Mouse (Mus musculus) kidney, embryonic 15.5 days (tissue): ENCODE data around the gene A730049H05Rik. TPM values are rescaled to one million over a fixed set of nuclear protein-coding genes. Genes with fewer than 3 reads are reported as not detected.

Experiments used
- ATAC-seq: fragments of 200-750 bp; cut with Nextera tagmentation; replicated peaks from 2 replicates; pipeline ENCODE4 v1.8.0; 2017; ENCODE audit warnings: moderate TSS enrichment; ENCODE audit not compliant: low FRiP score
- H3K27ac ChIP-seq: fragments of 300-500 bp; sonication (generic); 2 replicates; pipeline ENCODE4 v1.5.1; 2015; ENCODE audit warnings: mild to moderate bottlenecking, inconsistent platforms
- H3K27me3 ChIP-seq: fragments of 300-500 bp; sonication (generic); 2 replicates; pipeline ENCODE4 v1.6.1; 2015; ENCODE audit warnings: inconsistent platforms
- H3K36me3 ChIP-seq: fragments of 300-500 bp; sonication (generic); 2 replicates; pipeline ENCODE4 v1.6.1; 2015; ENCODE audit warnings: inconsistent platforms
- H3K4me1 ChIP-seq: fragments of 300-500 bp; sonication (generic); 2 replicates; pipeline ENCODE4 v1.6.1; 2015; ENCODE audit warnings: inconsistent platforms
- H3K4me2 ChIP-seq: fragments of 300-500 bp; sonication (generic); 2 replicates; pipeline ENCODE4 v1.6.1; 2015; ENCODE audit warnings: moderate library complexity, mild to moderate bottlenecking, inconsistent platforms
- H3K4me3 ChIP-seq: fragments of 300-500 bp; sonication (generic); replicated peaks from 2 replicates; pipeline ENCODE4 v1.5.1; 2015; ENCODE audit warnings: mild to moderate bottlenecking, inconsistent platforms
- H3K9ac ChIP-seq: fragments of 300-500 bp; sonication (generic); 2 replicates; pipeline ENCODE4 v1.6.1; 2015; ENCODE audit warnings: mild to moderate bottlenecking, inconsistent platforms
- H3K9me3 ChIP-seq: fragments of 300-500 bp; sonication (generic); replicated peaks from 2 replicates; pipeline ENCODE4 v1.6.1; 2016; ENCODE audit warnings: inconsistent platforms
- WGBS: fragments of 180-500 bp; shearing (Covaris S2); methylation state at CpG from one replicate; pipeline ENCODE4 v1.1.7; 2015; ENCODE audit warnings: mixed read lengths; 5-methylcytosine and 5-hydroxymethylcytosine counted together
- polyA plus RNA-seq: library from polyadenylated mRNA; unstranded; fragments of >200 nt; fragmentation: Nextera tagmentation; extraction: Ambion mirVana; gene quantifications from 2 replicates; pipeline ENCODE4 v1.2.1, GENCODE M21; 2015

Gene A730049H05Rik
- polyA plus RNA-seq, 1 experiment from 2014 or later = 1.9 TPM

- ATAC-seq = no peak
- Histone ChIP-seq H3K4me2 (no peak overlapping the region), H3K27ac (no peak overlapping the region), H3K9ac (no peak overlapping the region), H3K4me1 (no peaks in the 10 kb centered on the region; the same call in 1 of the 2 replicates), H3K27me3 (no peaks in the 10 kb centered on the region), H3K9me3 (no peaks in the 10 kb centered on the region), H3K36me3 (peaks cover 36% of the 10 kb centered on the region), H3K4me3 (no peak overlapping the region)
- 94% methylated on average over 2 of the region's 2 CpGs for WGBS
Observed at GRCm38 (mm10) chr6:92831106-92831505, 14.8 kb downstream of the A730049H05Rik start.

- Histone ChIP-seq H3K27me3 (no peaks in the 10 kb centered on the region), H3K9me3 (no peaks in the 10 kb centered on the region), H3K9ac (no peak overlapping the region), H3K4me1 (0 out of 2 replicates have a peak, but pooled peaks cover 2% of the 10 kb centered on the region), H3K36me3 (peaks cover 24% of the 10 kb centered on the region), H3K4me3 (no peak overlapping the region), H3K4me2 (no peak overlapping the region), H3K27ac (peak overlapping the region; percentile 43; the same call in 1 of the 2 replicates)
- ATAC-seq = no peak
- 18% methylated on average over 2 of the region's 2 CpGs for WGBS
Observed at GRCm38 (mm10) chr6:92842000-92842399, 25.7 kb downstream of the A730049H05Rik start.

GRCm38 (mm10) chr6:92843474-92843873 is 27.2 kb downstream of the A730049H05Rik start:
- H3K9ac ChIP-seq = no peak overlapping the region
- peaks cover 26% of the 10 kb centered on the region for H3K36me3 ChIP-seq
- no peak overlapping the region for H3K27ac ChIP-seq
- 91% methylated on average over 2 of the region's 2 CpGs for WGBS
- H3K4me1 ChIP-seq = 0 out of 2 replicates have a peak, but pooled peaks cover 2% of the 10 kb centered on the region
- no peak for ATAC-seq
- no peaks in the 10 kb centered on the region for H3K9me3 ChIP-seq
- no peaks in the 10 kb centered on the region for H3K27me3 ChIP-seq
- H3K4me2 ChIP-seq = no peak overlapping the region
- no peak overlapping the region for H3K4me3 ChIP-seq

- H3K4me2 ChIP-seq = no peak overlapping the region
- no peak overlapping the region for H3K4me3 ChIP-seq
- H3K27me3 ChIP-seq = no peaks in the 10 kb centered on the region
- ATAC-seq = no peak
- H3K36me3 ChIP-seq = peaks cover 39% of the 10 kb centered on the region
- H3K4me1 ChIP-seq = 0 out of 2 replicates have a peak, but pooled peaks cover 9% of the 10 kb centered on the region
- no peaks in the 10 kb centered on the region for H3K9me3 ChIP-seq
- 90% methylated on average over 8 of the region's 8 CpGs for WGBS
- H3K9ac ChIP-seq = no peak overlapping the region
- no peak overlapping the region for H3K27ac ChIP-seq
Observed at GRCm38 (mm10) chr6:92845898-92846297, 29.6 kb downstream of the A730049H05Rik start.

- Histone ChIP-seq H3K9ac (no peak overlapping the region), H3K4me2 (no peak overlapping the region), H3K27ac (no peak overlapping the region), H3K4me3 (no peak overlapping the region), H3K36me3 (peaks cover 39% of the 10 kb centered on the region), H3K9me3 (no peaks in the 10 kb centered on the region), H3K4me1 (0 out of 2 replicates have a peak, but pooled peaks cover 9% of the 10 kb centered on the region), H3K27me3 (no peaks in the 10 kb centered on the region)
- WGBS = 60% methylated on average over 4 of the region's 4 CpGs
- no peak for ATAC-seq
Observed at GRCm38 (mm10) chr6:92846614-92847013, 30.3 kb downstream of the A730049H05Rik start.

- WGBS = 89% methylated on average over 9 of the region's 9 CpGs
- Histone ChIP-seq H3K4me3 (no peak overlapping the region), H3K4me2 (no peak overlapping the region), H3K9me3 (no peaks in the 10 kb centered on the region), H3K27ac (0 out of 2 replicates have a peak overlapping the region, but pooled peaks have one; percentile 18), H3K36me3 (peaks cover 53% of the 10 kb centered on the region), H3K27me3 (no peaks in the 10 kb centered on the region), H3K9ac (no peak overlapping the region), H3K4me1 (0 out of 2 replicates have a peak, but pooled peaks cover 7% of the 10 kb centered on the region)
- ATAC-seq = no peak
Observed at GRCm38 (mm10) chr6:92849208-92849607, 32.9 kb downstream of the A730049H05Rik start.

GRCm38 (mm10) chr6:92850250-92850649 is 34.0 kb downstream of the A730049H05Rik start:
- Histone ChIP-seq H3K4me2 (no peak overlapping the region), H3K9me3 (no peaks in the 10 kb centered on the region), H3K4me1 (0 out of 2 replicates have a peak, but pooled peaks cover 7% of the 10 kb centered on the region), H3K4me3 (no peak overlapping the region), H3K27me3 (no peaks in the 10 kb centered on the region), H3K36me3 (peaks cover 55% of the 10 kb centered on the region), H3K27ac (peak overlapping the region; percentile 60), H3K9ac (no peak overlapping the region)
- WGBS = 55% methylated on average over 5 of the region's 5 CpGs
- ATAC-seq = peak; percentile 77

GRCm38 (mm10) chr6:92854873-92855272 is 38.6 kb downstream of the A730049H05Rik start:
- no peaks in the 10 kb centered on the region for H3K9me3 ChIP-seq
- H3K27me3 ChIP-seq = no peaks in the 10 kb centered on the region
- peaks cover 23% of the 10 kb centered on the region for H3K4me1 ChIP-seq
- no peak overlapping the region for H3K27ac ChIP-seq
- no peak overlapping the region for H3K4me2 ChIP-seq
- H3K36me3 ChIP-seq = peaks cover 65% of the 10 kb centered on the region
- H3K4me3 ChIP-seq = no peak overlapping the region
- WGBS = 86% methylated on average over 4 of the region's 4 CpGs
- no peak for ATAC-seq
- H3K9ac ChIP-seq = no peak overlapping the region

- Histone ChIP-seq H3K36me3 (peaks cover 64% of the 10 kb centered on the region), H3K4me1 (peaks cover 22% of the 10 kb centered on the region)
- WGBS = 87% methylated on average over 13 of the region's 13 CpGs
Observed at GRCm38 (mm10) chr6:92857761-92858160, 41.5 kb downstream of the A730049H05Rik start.

GRCm38 (mm10) chr6:92858721-92859510 is 42.6 kb downstream of the A730049H05Rik start:
- H3K4me3 ChIP-seq = no peak overlapping the region
- H3K27ac ChIP-seq = peak overlapping the region; percentile 81
- peaks cover 69% of the 10 kb centered on the region for H3K36me3 ChIP-seq
- no peak overlapping the region for H3K9ac ChIP-seq
- WGBS = 76% methylated on average over 12 of the region's 12 CpGs
- no peak; the same call in 1 of the 2 replicates for ATAC-seq
- peaks cover 22% of the 10 kb centered on the region for H3K4me1 ChIP-seq
- H3K27me3 ChIP-seq = no peaks in the 10 kb centered on the region
- no peaks in the 10 kb centered on the region for H3K9me3 ChIP-seq
- no peak overlapping the region for H3K4me2 ChIP-seq

More at GRCm38 (mm10) chr6:92857761-92858160, 41.5 kb downstream of the A730049H05Rik start:
- Histone ChIP-seq H3K4me3 (no peak overlapping the region), H3K27me3 (no peaks in the 10 kb centered on the region), H3K4me2 (no peak overlapping the region), H3K9ac (no peak overlapping the region), H3K9me3 (no peaks in the 10 kb centered on the region), H3K27ac (peak overlapping the region; percentile 37; the same call in 1 of the 2 replicates)
- no peak for ATAC-seq

GRCm38 (mm10) chr6:92860285-92860912 is 44.1 kb downstream of the A730049H05Rik start:
- no peaks in the 10 kb centered on the region for H3K9me3 ChIP-seq
- no peaks in the 10 kb centered on the region for H3K27me3 ChIP-seq
- ATAC-seq = peak; percentile 42; the same call in 1 of the 2 replicates
- no peak overlapping the region for H3K4me2 ChIP-seq
- no peak overlapping the region for H3K4me3 ChIP-seq
- peak overlapping the region; percentile 81 for H3K27ac ChIP-seq
- WGBS = 61% methylated on average over 5 of the region's 5 CpGs
- H3K4me1 ChIP-seq = peaks cover 22% of the 10 kb centered on the region
- peaks cover 65% of the 10 kb centered on the region for H3K36me3 ChIP-seq
- H3K9ac ChIP-seq = no peak overlapping the region

- H3K4me2 ChIP-seq = no peak overlapping the region
- peaks cover 11% of the 10 kb centered on the region for H3K4me1 ChIP-seq
- H3K27me3 ChIP-seq = no peaks in the 10 kb centered on the region
- no peak overlapping the region for H3K4me3 ChIP-seq
- H3K36me3 ChIP-seq = peaks cover 69% of the 10 kb centered on the region
- no peak overlapping the region for H3K9ac ChIP-seq
- no peak overlapping the region for H3K27ac ChIP-seq
- WGBS = 80% methylated on average over 9 of the region's 9 CpGs
- no peaks in the 10 kb centered on the region for H3K9me3 ChIP-seq
- ATAC-seq = no peak
Observed at GRCm38 (mm10) chr6:92862599-92862998, 46.3 kb downstream of the A730049H05Rik start.
